Mouse (Mus musculus) ES-E14 (cell line): ENCODE measurements around the gene Ell.

Source experiments
- CHD2 ChIP-seq: IDR thresholded peaks from 2 replicates; pipeline ENCODE4 v1.6.1; 2014; ENCODE audit warnings: mild to moderate bottlenecking, low read depth, low read length, inconsistent platforms
- ZNF384 ChIP-seq: IDR thresholded peaks from 2 replicates; pipeline ENCODE4 v1.6.1; 2012; ENCODE audit warnings: low read depth, low read length, inconsistent platforms

- TF ChIP-seq ZNF384 (no peak), CHD2 (no peak)
These were observed 49.7 kb upstream of the Ell start for GRCm38 (mm10) chr8:70489576-70489975.
